Mouse (Mus musculus) midbrain, embryonic 15.5 days (tissue): Measurements from ENCODE around the gene Gm45785. TPM values are rescaled to one million over a fixed set of nuclear protein-coding genes. Genes with fewer than 3 reads are reported as not detected.

Experiments used
- ATAC-seq: fragments of 200-750 bp; cut with Nextera tagmentation; replicated peaks from 2 replicates; pipeline ENCODE4 v1.8.0; 2017; ENCODE audit warnings: moderate TSS enrichment
- H3K27ac ChIP-seq: fragments of 300-500 bp; sonication (generic); 2 replicates; pipeline ENCODE4 v1.5.1; 2015; ENCODE audit warnings: mild to moderate bottlenecking, inconsistent platforms
- H3K27me3 ChIP-seq: fragments of 300-500 bp; sonication (generic); replicated peaks from 2 replicates; pipeline ENCODE4 v1.6.1; 2015; ENCODE audit warnings: inconsistent platforms
- H3K36me3 ChIP-seq: fragments of 300-500 bp; sonication (generic); replicated peaks from 2 replicates; pipeline ENCODE4 v1.6.1; 2015; ENCODE audit warnings: inconsistent platforms
- H3K4me1 ChIP-seq: fragments of 300-500 bp; sonication (generic); 2 replicates; pipeline ENCODE4 v1.6.1; 2015; ENCODE audit warnings: inconsistent platforms
- H3K4me2 ChIP-seq: fragments of 300-500 bp; sonication (generic); 2 replicates; pipeline ENCODE4 v1.6.1; 2015; ENCODE audit warnings: inconsistent platforms, mild to moderate bottlenecking, moderate library complexity
- H3K4me3 ChIP-seq: fragments of 300-500 bp; sonication (generic); 2 replicates; pipeline ENCODE4 v1.5.1; 2015; ENCODE audit warnings: mild to moderate bottlenecking, inconsistent platforms
- H3K9ac ChIP-seq: fragments of 300-500 bp; sonication (generic); 2 replicates; pipeline ENCODE4 v1.6.1; 2015; ENCODE audit warnings: mild to moderate bottlenecking, inconsistent platforms
- H3K9me3 ChIP-seq: fragments of 300-500 bp; sonication (generic); 2 replicates; pipeline ENCODE4 v1.6.1; 2016; ENCODE audit warnings: inconsistent platforms
- WGBS: fragments of 180-500 bp; shearing (Covaris S2); methylation state at CpG from one replicate; pipeline ENCODE4 v1.1.7; 2015; ENCODE audit warnings: mixed read lengths; 5-methylcytosine and 5-hydroxymethylcytosine counted together
- polyA plus RNA-seq: library from polyadenylated mRNA; unstranded; fragments of >200 nt; fragmentation: Nextera tagmentation; extraction: Ambion mirVana; gene quantifications from 2 replicates; pipeline ENCODE4 v1.2.1, GENCODE M21; 2015

Gm45785 gene
- polyA plus RNA-seq, 1 experiment from 2014 or later, result 0.23 TPM

DNA sequence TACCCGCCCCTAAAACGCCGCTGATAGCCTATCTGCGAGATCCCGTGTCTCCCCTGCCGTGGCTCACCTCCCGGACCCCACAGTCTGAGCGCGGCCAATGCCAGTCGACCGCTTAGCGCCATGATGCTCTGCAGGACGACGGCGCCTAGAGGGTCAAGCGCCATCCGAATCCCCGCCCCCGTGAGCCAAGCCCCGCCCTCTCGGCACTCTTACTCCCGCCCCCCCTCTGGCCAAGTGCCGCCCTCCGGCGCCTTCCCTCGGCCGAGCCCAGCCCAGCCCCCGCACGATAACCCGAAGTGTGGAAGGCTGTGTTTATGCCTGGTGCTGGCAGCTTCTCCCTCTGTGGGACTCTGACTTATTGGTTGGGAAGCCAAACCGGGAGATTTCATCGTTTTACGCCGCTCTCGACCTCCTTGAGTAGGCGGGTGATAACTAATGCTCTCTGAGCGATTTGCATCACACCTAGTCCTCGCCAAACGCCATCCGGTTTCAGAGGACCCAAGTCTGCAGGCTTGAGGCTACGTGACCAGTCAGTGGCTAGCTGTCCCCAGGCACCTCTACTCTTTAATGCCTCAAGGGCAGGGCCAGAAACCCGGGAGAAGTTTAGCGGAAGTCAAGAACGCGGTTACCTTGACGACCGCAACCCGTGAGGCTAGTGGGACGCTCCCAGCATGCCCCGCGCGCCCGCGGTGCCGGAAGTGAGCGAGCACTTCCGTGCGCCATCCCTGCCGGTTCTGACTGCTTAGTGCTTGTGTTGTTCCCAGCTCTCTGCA lies 25.8 kb upstream of the Gm45785 start, which contains the start of the genes Psmd13 and Sirt3:
Psmd13 (plus strand) TSS at position 273 of the 773 bp plus-strand sequence.
Sirt3 (minus strand) TSS at position 614 of the 773 bp plus-strand sequence.
- H3K9me3 ChIP-seq, result no peaks in the 10 kb centered on the region
- H3K4me3 ChIP-seq, result peak within 1 kb of the TSS; percentile 80
- H3K4me1 ChIP-seq, result peaks cover 22% of the 10 kb centered on the region
- H3K9ac ChIP-seq, result peak within 1 kb of the TSS; percentile 86
- peak; percentile 97 for ATAC-seq
- peak within 1 kb of the TSS; percentile 79 for H3K4me2 ChIP-seq
- H3K36me3 ChIP-seq, result peaks cover 13% of the 10 kb centered on the region; the same call in 1 of the 2 replicates
- H3K27me3 ChIP-seq, result no peaks in the 10 kb centered on the region
- under 1% methylated on average over 59 of the region's 59 CpGs for WGBS
- peak within 1 kb of the TSS; percentile 94 for H3K27ac ChIP-seq

DNA sequence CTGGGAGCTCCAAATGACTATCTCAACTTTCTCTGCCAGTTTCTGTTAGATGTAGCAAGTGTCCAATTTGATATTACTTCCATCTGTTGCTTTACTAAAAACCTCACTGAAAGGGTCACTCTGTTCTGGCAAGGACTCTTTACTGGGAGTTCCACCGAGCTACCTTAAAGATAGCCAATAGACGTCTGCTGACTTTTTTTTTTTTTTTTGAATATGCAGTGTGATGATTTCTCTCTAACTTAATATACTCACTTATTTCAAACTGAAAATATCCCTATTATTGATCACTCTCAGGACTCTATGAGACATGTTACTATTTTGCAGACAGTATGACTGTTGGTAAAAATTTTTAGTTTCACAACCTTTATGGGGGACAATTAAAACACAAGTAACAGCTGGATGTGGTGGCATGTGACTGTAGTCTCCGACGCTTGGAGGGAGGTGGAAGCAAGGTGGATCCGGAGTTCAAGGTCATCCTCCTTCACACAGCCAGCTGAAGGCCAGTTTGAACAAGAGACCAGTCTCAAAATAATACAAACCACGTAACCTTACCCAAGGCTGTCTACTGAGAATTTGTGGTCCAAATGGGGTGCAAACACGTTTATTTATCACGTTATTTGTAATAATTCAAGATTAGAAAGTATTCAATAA lies 24.9 kb upstream of the Gm45785 start:
- Histone ChIP-seq H3K27ac (peak overlapping the region; percentile 94; the same call in 1 of the 2 replicates), H3K36me3 (0 out of 2 replicates have a peak, but pooled peaks cover 6% of the 10 kb centered on the region), H3K27me3 (no peaks in the 10 kb centered on the region), H3K4me2 (peak overlapping the region; percentile 79), H3K9me3 (no peaks in the 10 kb centered on the region), H3K4me1 (peaks cover 22% of the 10 kb centered on the region), H3K9ac (peak overlapping the region; percentile 75), H3K4me3 (peak overlapping the region; percentile 80)
- 21% methylated on average over 8 of the region's 8 CpGs for WGBS
- ATAC-seq, result no peak

- Histone ChIP-seq H3K27me3 (no peaks in the 10 kb centered on the region), H3K9me3 (no peaks in the 10 kb centered on the region), H3K4me2 (0 out of 2 replicates have a peak overlapping the region, but pooled peaks have one; percentile 79), H3K4me1 (peaks cover 22% of the 10 kb centered on the region), H3K36me3 (0 out of 2 replicates have a peak, but pooled peaks cover 4% of the 10 kb centered on the region), H3K27ac (no peak overlapping the region), H3K4me3 (no peak overlapping the region), H3K9ac (no peak overlapping the region)
- 87% methylated on average over 3 of the region's 3 CpGs for WGBS
- ATAC-seq, result no peak
Measured at GRCm38 (mm10) chr7:140880419-140880818, 24.3 kb upstream of the Gm45785 start.

DNA sequence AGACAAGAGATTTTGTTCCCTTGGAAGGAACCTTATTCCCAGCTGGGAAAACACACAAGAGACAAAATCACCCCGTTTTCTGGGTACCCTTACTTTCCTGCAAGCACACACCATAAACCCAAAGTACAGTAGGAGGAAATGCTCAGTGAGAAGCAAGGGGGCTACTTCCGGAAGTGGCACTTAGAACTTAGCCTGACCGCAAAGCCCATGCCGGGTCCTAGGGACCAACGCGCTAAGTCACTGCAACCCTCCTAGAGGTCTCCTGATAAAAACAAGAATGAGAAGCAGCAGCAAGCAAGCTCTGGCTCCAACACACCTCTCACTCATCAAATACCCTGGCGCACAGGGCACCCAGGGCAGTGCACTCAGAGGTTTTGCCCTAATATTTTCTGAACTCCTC lies 23.2 kb upstream of the Gm45785 start:
- Histone ChIP-seq H3K27ac (no peak overlapping the region), H3K9ac (no peak overlapping the region), H3K36me3 (0 out of 2 replicates have a peak, but pooled peaks cover 4% of the 10 kb centered on the region), H3K4me2 (no peak overlapping the region), H3K9me3 (no peaks in the 10 kb centered on the region), H3K4me3 (no peak overlapping the region), H3K27me3 (no peaks in the 10 kb centered on the region), H3K4me1 (peaks cover 21% of the 10 kb centered on the region)
- WGBS, result 91% methylated on average over 7 of the region's 7 CpGs
- no peak for ATAC-seq

GRCm38 (mm10) chr7:140877364-140877763 lies 21.2 kb upstream of the Gm45785 start:
- 93% methylated on average over 6 of the region's 6 CpGs for WGBS

GRCm38 (mm10) chr7:140874224-140874623 lies 18.1 kb upstream of the Gm45785 start:
- H3K9ac ChIP-seq, result no peak overlapping the region
- no peaks in the 10 kb centered on the region for H3K9me3 ChIP-seq
- no peaks in the 10 kb centered on the region for H3K27me3 ChIP-seq
- 0 out of 2 replicates have a peak, but pooled peaks cover 4% of the 10 kb centered on the region for H3K36me3 ChIP-seq
- ATAC-seq, result no peak
- WGBS, result 95% methylated on average over 4 of the region's 4 CpGs
- no peak overlapping the region for H3K4me2 ChIP-seq
- H3K27ac ChIP-seq, result no peak overlapping the region
- no peaks in the 10 kb centered on the region for H3K4me1 ChIP-seq
- H3K4me3 ChIP-seq, result no peak overlapping the region

More at GRCm38 (mm10) chr7:140877364-140877763, 21.2 kb upstream of the Gm45785 start:
- no peaks in the 10 kb centered on the region for H3K27me3 ChIP-seq
- no peak overlapping the region for H3K4me2 ChIP-seq
- ATAC-seq, result no peak
- H3K9ac ChIP-seq, result no peak overlapping the region
- H3K36me3 ChIP-seq, result 0 out of 2 replicates have a peak, but pooled peaks cover 4% of the 10 kb centered on the region
- no peaks in the 10 kb centered on the region for H3K9me3 ChIP-seq
- H3K4me3 ChIP-seq, result no peak overlapping the region
- H3K4me1 ChIP-seq, result peaks cover 8% of the 10 kb centered on the region
- H3K27ac ChIP-seq, result no peak overlapping the region

- WGBS, result 87% methylated on average over 12 of the region's 12 CpGs
- Histone ChIP-seq H3K27me3 (no peaks in the 10 kb centered on the region), H3K4me3 (no peak overlapping the region), H3K4me1 (peaks cover 10% of the 10 kb centered on the region), H3K27ac (no peak overlapping the region), H3K9ac (no peak overlapping the region), H3K4me2 (no peak overlapping the region), H3K36me3 (peaks cover 44% of the 10 kb centered on the region), H3K9me3 (no peaks in the 10 kb centered on the region)
- no peak for ATAC-seq
Measured at GRCm38 (mm10) chr7:140864761-140865160, 8.6 kb upstream of the Gm45785 start.

GRCm38 (mm10) chr7:140860728-140861127 lies 4.6 kb upstream of the Gm45785 start:
- WGBS, result 93% methylated on average over 5 of the region's 5 CpGs
- no peaks in the 10 kb centered on the region for H3K27me3 ChIP-seq
- H3K9ac ChIP-seq, result no peak overlapping the region
- no peak overlapping the region for H3K4me2 ChIP-seq
- peaks cover 32% of the 10 kb centered on the region for H3K4me1 ChIP-seq
- H3K27ac ChIP-seq, result no peak overlapping the region
- no peaks in the 10 kb centered on the region for H3K9me3 ChIP-seq
- no peak overlapping the region for H3K4me3 ChIP-seq
- H3K36me3 ChIP-seq, result peaks cover 44% of the 10 kb centered on the region
- no peak for ATAC-seq

DNA sequence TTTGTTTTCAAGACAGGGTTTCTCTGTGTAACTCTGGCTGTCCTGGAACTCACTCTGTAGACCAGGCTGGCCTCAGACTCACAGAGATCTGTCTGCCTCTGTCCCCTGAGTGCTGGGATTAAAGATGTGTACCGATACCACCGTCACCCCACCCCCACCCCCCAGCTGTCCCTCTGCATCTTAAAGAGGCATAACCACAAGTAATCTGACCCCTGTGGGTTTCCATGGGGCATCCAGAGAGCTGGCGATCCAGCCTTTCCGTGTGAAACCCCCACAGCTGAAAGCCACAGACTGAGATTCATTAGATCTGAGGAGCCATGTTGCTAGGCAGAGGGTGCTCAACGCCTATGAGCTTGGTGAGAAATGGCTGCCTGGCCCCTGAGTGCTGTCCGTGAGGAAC lies 3.9 kb upstream of the Gm45785 start:
- 66% methylated on average over 6 of the region's 6 CpGs for WGBS
- H3K4me1 ChIP-seq, result peaks cover 39% of the 10 kb centered on the region
- ATAC-seq, result no peak
- peaks cover 43% of the 10 kb centered on the region for H3K36me3 ChIP-seq
- H3K9me3 ChIP-seq, result no peaks in the 10 kb centered on the region
- no peak overlapping the region for H3K4me3 ChIP-seq
- H3K27ac ChIP-seq, result no peak overlapping the region
- no peak overlapping the region for H3K4me2 ChIP-seq
- H3K9ac ChIP-seq, result no peak overlapping the region
- H3K27me3 ChIP-seq, result no peaks in the 10 kb centered on the region

DNA sequence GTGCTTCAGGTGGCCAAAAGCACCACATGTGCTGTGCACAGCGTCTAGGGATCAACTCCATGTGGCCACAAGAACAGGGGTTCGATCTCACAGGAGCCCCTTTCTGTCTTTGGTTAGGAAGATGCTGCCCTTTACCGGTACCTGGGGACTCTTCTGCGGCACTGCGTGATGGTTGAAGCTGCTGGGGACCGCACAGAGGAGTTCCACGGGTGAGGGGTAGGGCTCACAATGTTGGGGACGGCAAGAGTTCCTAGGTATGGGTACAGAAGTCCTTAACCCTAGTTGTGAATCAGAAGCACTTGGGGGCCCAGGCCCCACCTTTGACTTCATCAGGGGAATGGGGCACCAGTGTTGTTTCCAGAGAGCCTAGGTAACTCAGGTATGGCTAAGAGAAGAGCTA lies 2.6 kb upstream of the Gm45785 start:
- Histone ChIP-seq H3K4me1 (peaks cover 42% of the 10 kb centered on the region), H3K4me2 (peak overlapping the region; percentile 96), H3K27me3 (no peaks in the 10 kb centered on the region), H3K9me3 (no peaks in the 10 kb centered on the region), H3K36me3 (peaks cover 40% of the 10 kb centered on the region), H3K27ac (no peak overlapping the region), H3K4me3 (peak overlapping the region; percentile 57), H3K9ac (peak overlapping the region; percentile 62; the same call in 1 of the 2 replicates)
- ATAC-seq, result no peak
- WGBS, result 96% methylated on average over 8 of the region's 8 CpGs

DNA sequence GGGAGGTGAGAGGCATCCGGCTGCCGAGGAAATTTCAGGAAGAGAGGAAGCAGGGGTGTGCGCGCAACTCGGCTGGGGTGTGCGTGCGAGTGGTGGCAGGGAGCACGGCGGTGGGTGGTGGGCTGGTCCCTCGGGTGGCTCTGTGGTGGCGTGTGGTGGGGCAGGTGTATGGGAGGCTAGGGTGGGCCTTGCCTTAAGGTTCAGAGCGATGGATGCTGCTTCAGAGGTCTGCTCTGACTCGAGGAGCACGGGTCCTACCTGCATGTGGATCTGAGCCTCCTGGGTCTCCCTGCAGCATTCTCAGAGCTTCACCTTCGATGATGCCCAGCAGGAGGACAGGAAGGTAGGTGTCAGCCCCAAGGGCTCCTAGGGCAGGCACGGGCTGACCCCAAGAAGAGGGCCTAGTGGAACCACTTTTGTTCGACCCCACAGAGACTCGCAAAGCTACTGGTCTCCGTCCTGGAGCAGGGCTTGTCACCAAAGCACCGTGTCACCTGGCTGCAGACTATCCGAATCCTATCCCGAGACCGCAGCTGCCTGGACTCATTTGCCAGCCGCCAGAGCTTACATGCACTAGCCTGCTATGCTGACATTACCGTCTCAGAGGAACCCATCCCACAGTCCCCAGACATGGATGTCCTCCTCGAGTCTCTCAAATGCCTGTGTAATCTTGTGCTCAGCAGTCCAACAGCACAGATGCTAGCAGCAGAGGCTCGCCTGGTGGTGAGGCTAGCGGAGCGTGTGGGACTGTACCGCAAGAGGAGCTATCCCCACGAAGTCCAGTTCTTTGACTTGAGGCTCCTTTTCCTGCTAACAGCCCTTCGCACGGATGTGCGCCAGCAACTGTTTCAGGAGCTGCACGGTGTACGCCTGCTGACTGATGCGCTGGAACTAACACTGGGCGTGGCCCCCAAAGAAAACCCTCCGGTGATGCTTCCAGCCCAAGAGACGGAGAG lies 1.7 kb upstream of the Gm45785 start, which contains the start of gene Bet1l:
Bet1l (minus strand) TSS at position 28 of the 956 bp plus-strand sequence.
- Histone ChIP-seq H3K4me1 (peaks cover 42% of the 10 kb centered on the region), H3K27ac (peak within 1 kb of the TSS; percentile 82), H3K36me3 (peaks cover 40% of the 10 kb centered on the region), H3K9ac (peak within 1 kb of the TSS; percentile 62), H3K4me2 (peak within 1 kb of the TSS; percentile 96), H3K9me3 (no peaks in the 10 kb centered on the region), H3K27me3 (no peaks in the 10 kb centered on the region), H3K4me3 (peak within 1 kb of the TSS; percentile 57)
- 36% methylated on average over 40 of the region's 40 CpGs for WGBS
- peak; percentile 51 for ATAC-seq
